Mouse (Mus musculus): Measurements from ENCODE around the gene Pphln1. TPM values are rescaled to one million over a fixed set of nuclear protein-coding genes. Genes with fewer than 3 reads are reported as not detected.

Gene Pphln1
- total and polyA plus RNA-seq, 2 experiments from 2014 or later, result 32.3 to 37.9 TPM

GRCm38 (mm10) chr15:93519836-93520826 lies 122.0 kb downstream of the Pphln1 start:
- peak overlapping the region; percentile 67 for H3K4me3 ChIP-seq (ENCODE audit: low read depth, low read length)
- peak; percentile 47 for DNase-seq
- peak; percentile 19; the same call in 1 of the 2 replicates for ATAC-seq
- H3K4me1 ChIP-seq (ENCODE audit: insufficient read depth), result peaks cover 8% of the 10 kb centered on the region; the same call in 1 of the 2 replicates
- peak overlapping the region; percentile 98 for H3K4me2 ChIP-seq (ENCODE audit: low read depth)
- peak overlapping the region; percentile 58 for H3K9ac ChIP-seq
- 8% methylated on average over 17 of the region's 17 CpGs for WGBS
- H3K27ac ChIP-seq (ENCODE audit: low read depth, low read length), result peak overlapping the region; percentile 47
- TF ChIP-seq CTCF (IDR thresholded peaks at IDR 0.05; ENCODE audit: low read depth), result no peak
- H3K27me3 ChIP-seq (ENCODE audit: insufficient read depth, low read length), result peaks cover 12% of the 10 kb centered on the region; the same call in 1 of the 2 replicates
- H3K36me3 ChIP-seq (ENCODE audit: insufficient read depth), result no peaks in the 10 kb centered on the region
- H3K9me3 ChIP-seq (ENCODE audit: low read length), result no peaks in the 10 kb centered on the region

GRCm38 (mm10) chr15:93521088-93521786 lies 123.1 kb downstream of the Pphln1 start:
- Histone ChIP-seq H3K36me3 (ENCODE audit: insufficient read depth) (no peaks in the 10 kb centered on the region), H3K4me3 (ENCODE audit: low read depth, low read length) (no peak overlapping the region), H3K27me3 (ENCODE audit: insufficient read depth, low read length) (peaks cover 12% of the 10 kb centered on the region; the same call in 1 of the 2 replicates), H3K4me1 (ENCODE audit: insufficient read depth) (peaks cover 8% of the 10 kb centered on the region; the same call in 1 of the 2 replicates), H3K4me2 (ENCODE audit: low read depth) (no peak overlapping the region), H3K9ac (no peak overlapping the region), H3K9me3 (ENCODE audit: low read length) (no peaks in the 10 kb centered on the region), H3K27ac (ENCODE audit: low read depth, low read length) (no peak overlapping the region)
- DNase-seq (no peak), ATAC-seq (no peak)
- 38% methylated on average over 11 of the region's 11 CpGs for WGBS
- no peak for TF ChIP-seq CTCF (IDR thresholded peaks at IDR 0.05; ENCODE audit: low read depth)

- no peaks in the 10 kb centered on the region for H3K9me3 ChIP-seq (ENCODE audit: low read length)
- H3K36me3 ChIP-seq (ENCODE audit: insufficient read depth), result no peaks in the 10 kb centered on the region
- H3K9ac ChIP-seq, result no peak overlapping the region
- no peak overlapping the region for H3K27ac ChIP-seq (ENCODE audit: low read depth, low read length)
- H3K4me3 ChIP-seq (ENCODE audit: low read depth, low read length), result no peak overlapping the region
- H3K27me3 ChIP-seq (ENCODE audit: insufficient read depth, low read length), result peaks cover 12% of the 10 kb centered on the region; the same call in 1 of the 2 replicates
- TF ChIP-seq CTCF (IDR thresholded peaks at IDR 0.05; ENCODE audit: low read depth), result no peak
- 59% methylated on average over 3 of the region's 3 CpGs for WGBS
- no peak overlapping the region for H3K4me2 ChIP-seq (ENCODE audit: low read depth)
- ATAC-seq (no peak), DNase-seq (no peak)
- peaks cover 8% of the 10 kb centered on the region; the same call in 1 of the 2 replicates for H3K4me1 ChIP-seq (ENCODE audit: insufficient read depth)
Measured at GRCm38 (mm10) chr15:93521787-93522180, 123.6 kb downstream of the Pphln1 start.

GRCm38 (mm10) chr15:93525305-93525917 lies 127.3 kb downstream of the Pphln1 start:
- no peak for ATAC-seq
- Histone ChIP-seq H3K9ac (no peak overlapping the region), H3K9me3 (ENCODE audit: low read length) (no peaks in the 10 kb centered on the region), H3K4me3 (ENCODE audit: low read depth, low read length) (no peak overlapping the region), H3K4me1 (ENCODE audit: insufficient read depth) (no peaks in the 10 kb centered on the region), H3K4me2 (ENCODE audit: low read depth) (no peak overlapping the region), H3K27ac (ENCODE audit: low read depth, low read length) (no peak overlapping the region), H3K36me3 (ENCODE audit: insufficient read depth) (no peaks in the 10 kb centered on the region), H3K27me3 (ENCODE audit: insufficient read depth, low read length) (no peaks in the 10 kb centered on the region)
- TF ChIP-seq CTCF (IDR thresholded peaks at IDR 0.05; ENCODE audit: low read depth), result no peak
- DNase-seq, result no peak
- WGBS, result 86% methylated on average over 5 of the region's 5 CpGs

GRCm38 (mm10) chr15:93529831-93530702 lies 131.9 kb downstream of the Pphln1 start:
- no peak for TF ChIP-seq CTCF (IDR thresholded peaks at IDR 0.05; ENCODE audit: low read depth)

GRCm38 (mm10) chr15:93530703-93531032 lies 132.5 kb downstream of the Pphln1 start:
- no peak overlapping the region for H3K4me3 ChIP-seq (ENCODE audit: low read depth, low read length)
- H3K9ac ChIP-seq, result no peak overlapping the region
- H3K4me2 ChIP-seq (ENCODE audit: low read depth), result no peak overlapping the region
- DNase-seq (no peak), ATAC-seq (no peak)
- TF ChIP-seq CTCF (IDR thresholded peaks at IDR 0.05; ENCODE audit: low read depth), result no peak
- H3K27ac ChIP-seq (ENCODE audit: low read depth, low read length), result no peak overlapping the region
- no peaks in the 10 kb centered on the region for H3K4me1 ChIP-seq (ENCODE audit: insufficient read depth)
- no peaks in the 10 kb centered on the region for H3K9me3 ChIP-seq (ENCODE audit: low read length)
- WGBS, result 60% methylated on average over 3 of the region's 3 CpGs
- H3K36me3 ChIP-seq (ENCODE audit: insufficient read depth), result no peaks in the 10 kb centered on the region
- no peaks in the 10 kb centered on the region for H3K27me3 ChIP-seq (ENCODE audit: insufficient read depth, low read length)

More at GRCm38 (mm10) chr15:93529831-93530702, 131.9 kb downstream of the Pphln1 start:
- H3K9me3 ChIP-seq (ENCODE audit: low read length), result no peaks in the 10 kb centered on the region
- H3K4me3 ChIP-seq (ENCODE audit: low read depth, low read length), result no peak overlapping the region
- H3K27ac ChIP-seq (ENCODE audit: low read depth, low read length), result no peak overlapping the region
- no peak for ATAC-seq
- no peaks in the 10 kb centered on the region for H3K4me1 ChIP-seq (ENCODE audit: insufficient read depth)
- no peak overlapping the region for H3K4me2 ChIP-seq (ENCODE audit: low read depth)
- H3K27me3 ChIP-seq (ENCODE audit: insufficient read depth, low read length), result no peaks in the 10 kb centered on the region
- DNase-seq, result no peak
- no peaks in the 10 kb centered on the region for H3K36me3 ChIP-seq (ENCODE audit: insufficient read depth)
- no peak overlapping the region for H3K9ac ChIP-seq
- WGBS, result 63% methylated on average over 12 of the region's 12 CpGs

Measured in forebrain, postnatal 0 days (tissue).